Comparison of ENCODE assay signal across 9 mouse cellular contexts in the genomic region with DNA sequence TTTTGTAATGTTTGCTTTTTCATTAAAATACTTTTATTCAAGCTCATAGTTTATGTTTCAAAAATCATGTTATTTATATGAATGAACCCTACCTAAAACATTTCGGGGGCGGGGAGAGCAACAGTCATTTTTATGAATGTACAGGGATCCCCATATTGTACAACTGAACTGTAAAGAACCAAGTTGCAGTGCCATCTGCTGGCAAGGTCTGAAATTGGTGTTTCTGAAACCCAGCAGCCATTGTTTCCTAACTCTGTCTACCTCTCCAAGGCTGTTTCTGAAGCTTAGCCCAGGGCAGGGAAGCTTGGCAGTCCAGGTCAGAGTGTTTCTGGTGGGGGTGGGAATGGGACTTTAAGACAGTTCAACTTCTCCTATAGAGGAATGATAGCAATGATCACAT. TPM values are rescaled to one million over a fixed set of nuclear protein-coding genes. Genes with fewer than 3 reads are reported as not detected.
A peak's percentile ranks its signal among the peaks of the same experiment; 100 is the strongest.
DNase-seq lines count a peak whose midpoint lies in the region; ATAC-seq lines count a peak whose summit lies in the region.
"Had no signal": no experiment of that assay in that cellular context is flagged by ENCODE, and none has a peak within 500 bp of the region (broad histone marks: within the 10 kb centered on the region; RNA-seq: fewer than 3 reads in every experiment).

No protein-coding gene starts in this region.

- H3K9ac ChIP-seq in hindbrain, embryonic 12.5 days: no peak overlapping the region
- H3K9ac ChIP-seq: lung, embryonic 15.5 days had no signal

- 25% methylated on average over 2 of the region's 2 CpGs for WGBS in hindbrain, embryonic 10.5 days
- 28% methylated on average over 2 of the region's 2 CpGs for WGBS in hindbrain, embryonic 12.5 days

- no peaks in the 10 kb centered on the region for H3K27me3 ChIP-seq in hindbrain, embryonic 10.5 days (ENCODE audit: insufficient read depth, poor library complexity, severe bottlenecking)
- no peaks in the 10 kb centered on the region for H3K27me3 ChIP-seq in hindbrain, embryonic 12.5 days
- H3K27me3 ChIP-seq: lung, embryonic 15.5 days had no signal

- H3K9me3 ChIP-seq in hindbrain, embryonic 10.5 days: no peaks in the 10 kb centered on the region
- no peaks in the 10 kb centered on the region for H3K9me3 ChIP-seq in hindbrain, embryonic 12.5 days (replicated peaks)
- H3K9me3 ChIP-seq: lung, embryonic 15.5 days had no signal

- DNase-seq in hindbrain, embryonic 10.5 days (ENCODE audit: low spot score): peak; percentile 54
- DNase-seq in MN1 (ENCODE audit: low spot score): peak; percentile 69
- peak; percentile 73 for DNase-seq in cerebellum, adult 9-10 months
- peak; percentile 40 to 71 for DNase-seq in layer of hippocampus, adult 18-20 months (ENCODE audit: low spot score in 2 of 2)
- peak; percentile 48 for DNase-seq in lung, postnatal 25 days (ENCODE audit: low spot score)
- DNase-seq in right cerebral cortex, postnatal 14 days: peak; percentile 64

- no peak overlapping the region for H3K4me3 ChIP-seq in hindbrain, embryonic 10.5 days
- H3K4me3 ChIP-seq in hindbrain, embryonic 12.5 days: no peak overlapping the region
- H3K4me3 ChIP-seq: lung, embryonic 15.5 days had no signal

- H3K4me2 ChIP-seq in hindbrain, embryonic 12.5 days (replicated peaks): no peak overlapping the region
- H3K4me2 ChIP-seq: lung, embryonic 15.5 days had no signal

- H3K4me1 ChIP-seq in hindbrain, embryonic 10.5 days (replicated peaks): peaks cover 5% of the 10 kb centered on the region; the same call in 1 of the 2 replicates
- H3K4me1 ChIP-seq in hindbrain, embryonic 12.5 days: no peaks in the 10 kb centered on the region

- no peak overlapping the region for H3K27ac ChIP-seq in hindbrain, embryonic 10.5 days
- no peak overlapping the region for H3K27ac ChIP-seq in hindbrain, embryonic 12.5 days
- H3K27ac ChIP-seq: lung, embryonic 15.5 days had no signal

- ATAC-seq in hindbrain, embryonic 12.5 days (ENCODE audit: low FRiP score): no peak
- ATAC-seq in frontal cortex, adult (ENCODE audit: low TSS enrichment): peak; percentile 48; the same call in 1 of the 2 replicates

- H3K36me3 ChIP-seq in hindbrain, embryonic 10.5 days: peaks cover 22% of the 10 kb centered on the region
- peaks cover 8% of the 10 kb centered on the region for H3K36me3 ChIP-seq in hindbrain, embryonic 12.5 days

RNA-seq across cellular contexts. Expression of a gene that starts 57.4 kb away (rescaled TPM):
- polyA plus RNA-seq in hindbrain, embryonic 10.5 days (2016; fragmentation: Nextera tagmentation; extraction: Ambion mirVana): 27.5 and 30.2 TPM in 2 replicates
- 42.8 and 45.4 TPM in 2 replicates for polyA plus RNA-seq in hindbrain, embryonic 12.5 days (2016; fragmentation: Nextera tagmentation; extraction: Ambion mirVana)
- total RNA-seq in layer of hippocampus, adult 18-20 months (2021): 10 to 100 TPM; 60.5 to 62.9 TPM
